In the genomic region with DNA sequence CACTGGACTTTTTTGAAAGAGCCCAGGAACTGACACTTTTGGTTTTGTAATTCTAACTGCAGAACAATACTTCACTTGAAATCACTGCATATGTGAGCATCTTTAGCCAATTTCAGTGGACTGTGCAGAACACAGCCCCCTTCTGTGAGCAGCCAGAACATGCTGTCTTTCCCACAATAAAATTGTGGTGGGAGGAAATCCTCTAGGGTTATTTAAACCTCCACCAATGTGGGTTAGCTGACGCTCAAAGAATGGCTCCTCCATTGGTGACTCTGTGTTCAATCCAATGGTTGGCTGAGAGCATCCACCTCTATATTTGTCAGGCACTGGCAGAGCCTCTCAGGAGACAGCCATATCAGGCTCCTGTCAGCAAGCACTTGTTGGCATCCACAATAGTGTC, we compare ENCODE assay signal across 16 mouse cellular contexts.
"Had no signal": no experiment of that assay in that cellular context is flagged by ENCODE, and none has a peak within 500 bp of the region (broad histone marks: within the 10 kb centered on the region; RNA-seq: fewer than 3 reads in every experiment).

No protein-coding gene starts in this region.

- H3K27ac ChIP-seq: kidney, embryonic 15.5 days; limb, embryonic 13.5 days; midbrain, embryonic 10.5 days; neural tube, embryonic 15.5 days; stomach, embryonic 15.5 days had no signal

- ATAC-seq: intestine, embryonic 16.5 days had no signal

- H3K36me3 ChIP-seq: kidney, embryonic 15.5 days; limb, embryonic 13.5 days; midbrain, embryonic 10.5 days; neural tube, embryonic 15.5 days; stomach, embryonic 15.5 days had no signal

- H3K9me3 ChIP-seq: kidney, embryonic 15.5 days; limb, embryonic 13.5 days; midbrain, embryonic 10.5 days; neural tube, embryonic 15.5 days; stomach, embryonic 15.5 days had no signal

- H3K4me2 ChIP-seq: kidney, embryonic 15.5 days; limb, embryonic 13.5 days; liver, embryonic 11.5 days; lung, embryonic 14.5 days; neural tube, embryonic 15.5 days; stomach, embryonic 15.5 days had no signal

- H3K27me3 ChIP-seq: kidney, embryonic 15.5 days; limb, embryonic 13.5 days; neural tube, embryonic 15.5 days; stomach, embryonic 15.5 days had no signal

- H3K4me1 ChIP-seq: kidney, embryonic 15.5 days; midbrain, embryonic 10.5 days; neural tube, embryonic 15.5 days; stomach, embryonic 15.5 days had no signal

- H3K4me3 ChIP-seq: kidney, embryonic 15.5 days; limb, embryonic 13.5 days; midbrain, embryonic 10.5 days; myocyte; neural tube, embryonic 15.5 days; stomach, embryonic 15.5 days had no signal

- H3K9ac ChIP-seq: kidney, embryonic 15.5 days; limb, embryonic 13.5 days; lung, embryonic 14.5 days; neural tube, embryonic 15.5 days; stomach, embryonic 15.5 days had no signal

- DNase-seq: kidney, adult 2 months; kidney, postnatal 14 days; lung, embryonic 14.5 days; lung, postnatal 10 days; lung, postnatal 4 days; midbrain, embryonic 14.5 days; thymus, adult 2 months; thymus, postnatal 25 days had no signal
